Mouse (Mus musculus): ENCODE results near the gene Oxtr. TPM values are rescaled to one million over a fixed set of nuclear protein-coding genes. Genes with fewer than 3 reads are reported as not detected.
A peak's percentile ranks its signal among the peaks of the same experiment; 100 is the strongest.

Oxtr gene
- polyA plus RNA-seq, 1 experiment from 2014 or later, result 0.02 TPM

- TF ChIP-seq CTCF (IDR thresholded peaks at IDR 0.05; ENCODE audit: low read depth), result no peak
- TF ChIP-seq EP300 (IDR thresholded peaks at IDR 0.05; ENCODE audit: low read depth), result no peak
- ATAC-seq, result no peak
- H3K36me3 ChIP-seq (replicated peaks; ENCODE audit: insufficient read depth, low read length), result no peaks in the 10 kb centered on the region
- no peaks in the 10 kb centered on the region for H3K9me3 ChIP-seq (ENCODE audit: low read length)
- H3K27me3 ChIP-seq (ENCODE audit: insufficient read depth, low read length), result peaks cover 31% of the 10 kb centered on the region
- no peak for DNase-seq
- H3K27ac ChIP-seq (ENCODE audit: low read depth), result no peak overlapping the region
- 0 out of 2 replicates have a peak, but pooled peaks cover 3% of the 10 kb centered on the region for H3K4me1 ChIP-seq (ENCODE audit: insufficient read depth)
- 79% methylated on average over 6 of the region's 6 CpGs for WGBS (ENCODE audit: insufficient replicate concordance)
- no peak overlapping the region for H3K9ac ChIP-seq (replicated peaks)
- no peak overlapping the region for H3K4me3 ChIP-seq (ENCODE audit: low read depth, low read length)
- H3K4me2 ChIP-seq (ENCODE audit: low read depth, low read length), result no peak overlapping the region
Measured at GRCm38 (mm10) chr6:112492656-112493055, 2.9 kb upstream of the Oxtr start.

GRCm38 (mm10) chr6:112491521-112491920 is 1.8 kb upstream of the Oxtr start:
- no peak overlapping the region for H3K9ac ChIP-seq (replicated peaks)
- H3K4me3 ChIP-seq (ENCODE audit: low read depth, low read length), result no peak overlapping the region
- H3K27me3 ChIP-seq (ENCODE audit: insufficient read depth, low read length), result peaks cover 37% of the 10 kb centered on the region
- TF ChIP-seq CTCF (IDR thresholded peaks at IDR 0.05; ENCODE audit: low read depth), result no peak
- TF ChIP-seq EP300 (IDR thresholded peaks at IDR 0.05; ENCODE audit: low read depth), result no peak
- H3K27ac ChIP-seq (ENCODE audit: low read depth), result no peak overlapping the region
- no peak for DNase-seq
- ATAC-seq, result no peak
- H3K9me3 ChIP-seq (ENCODE audit: low read length), result no peaks in the 10 kb centered on the region
- H3K4me1 ChIP-seq (ENCODE audit: insufficient read depth), result 0 out of 2 replicates have a peak, but pooled peaks cover 3% of the 10 kb centered on the region
- H3K36me3 ChIP-seq (replicated peaks; ENCODE audit: insufficient read depth, low read length), result no peaks in the 10 kb centered on the region
- WGBS (ENCODE audit: insufficient replicate concordance), result 75% methylated on average over 8 of the region's 8 CpGs
- H3K4me2 ChIP-seq (ENCODE audit: low read depth, low read length), result no peak overlapping the region

- H3K9me3 ChIP-seq (ENCODE audit: low read length), result no peaks in the 10 kb centered on the region
- H3K9ac ChIP-seq (replicated peaks), result no peak overlapping the region
- peak; percentile 83 for DNase-seq
- 3% methylated on average over 35 of the region's 35 CpGs for WGBS (ENCODE audit: insufficient replicate concordance)
- peak; percentile 76 for ATAC-seq
- H3K4me2 ChIP-seq (ENCODE audit: low read depth, low read length), result peak overlapping the region; percentile 59
- H3K4me1 ChIP-seq (ENCODE audit: insufficient read depth), result 0 out of 2 replicates have a peak, but pooled peaks cover 3% of the 10 kb centered on the region
- no peaks in the 10 kb centered on the region for H3K36me3 ChIP-seq (replicated peaks; ENCODE audit: insufficient read depth, low read length)
- peaks cover 40% of the 10 kb centered on the region for H3K27me3 ChIP-seq (ENCODE audit: insufficient read depth, low read length)
- no peak for TF ChIP-seq EP300 (IDR thresholded peaks at IDR 0.05; ENCODE audit: low read depth)
- peak; percentile 93 for TF ChIP-seq CTCF (IDR thresholded peaks at IDR 0.05; ENCODE audit: low read depth)
- H3K27ac ChIP-seq (ENCODE audit: low read depth), result no peak overlapping the region
- peak overlapping the region; percentile 21 for H3K4me3 ChIP-seq (ENCODE audit: low read depth, low read length)
Measured at GRCm38 (mm10) chr6:112490625-112491242, 991 bp upstream of the Oxtr start.

GRCm38 (mm10) chr6:112489181-112489909 is 398 bp downstream of the Oxtr start:
- Histone ChIP-seq H3K9me3 (ENCODE audit: low read length) (no peaks in the 10 kb centered on the region), H3K27me3 (ENCODE audit: insufficient read depth, low read length) (peaks cover 43% of the 10 kb centered on the region), H3K27ac (ENCODE audit: low read depth) (no peak overlapping the region), H3K36me3 (replicated peaks; ENCODE audit: insufficient read depth, low read length) (no peaks in the 10 kb centered on the region), H3K4me1 (ENCODE audit: insufficient read depth) (0 out of 2 replicates have a peak, but pooled peaks cover 3% of the 10 kb centered on the region), H3K4me2 (ENCODE audit: low read depth, low read length) (peak overlapping the region; percentile 9; the same call in 1 of the 2 replicates), H3K4me3 (ENCODE audit: low read depth, low read length) (peak overlapping the region; percentile 17; the same call in 1 of the 2 replicates), H3K9ac (replicated peaks) (no peak overlapping the region)
- DNase-seq (no peak), ATAC-seq (peak; percentile 19; the same call in 1 of the 2 replicates)
- 5% methylated on average over 72 of the region's 72 CpGs for WGBS (ENCODE audit: insufficient replicate concordance)
- TF ChIP-seq EP300 (IDR thresholded peaks at IDR 0.05; ENCODE audit: low read depth), result no peak
- no peak for TF ChIP-seq CTCF (IDR thresholded peaks at IDR 0.05; ENCODE audit: low read depth)

- peaks cover 43% of the 10 kb centered on the region for H3K27me3 ChIP-seq (ENCODE audit: insufficient read depth, low read length)
- H3K9me3 ChIP-seq (ENCODE audit: low read length), result no peaks in the 10 kb centered on the region
- H3K36me3 ChIP-seq (replicated peaks; ENCODE audit: insufficient read depth, low read length), result no peaks in the 10 kb centered on the region
- DNase-seq (no peak), ATAC-seq (no peak)
- WGBS (ENCODE audit: insufficient replicate concordance), result 28% methylated on average over 24 of the region's 24 CpGs
- H3K27ac ChIP-seq (ENCODE audit: low read depth), result no peak overlapping the region
- no peak for TF ChIP-seq CTCF (IDR thresholded peaks at IDR 0.05; ENCODE audit: low read depth)
- no peak for TF ChIP-seq EP300 (IDR thresholded peaks at IDR 0.05; ENCODE audit: low read depth)
- H3K4me1 ChIP-seq (ENCODE audit: insufficient read depth), result 0 out of 2 replicates have a peak, but pooled peaks cover 3% of the 10 kb centered on the region
- no peak overlapping the region for H3K9ac ChIP-seq (replicated peaks)
- H3K4me2 ChIP-seq (ENCODE audit: low read depth, low read length), result no peak overlapping the region; the same call in 1 of the 2 replicates
- H3K4me3 ChIP-seq (ENCODE audit: low read depth, low read length), result 0 out of 2 replicates have a peak overlapping the region, but pooled peaks have one; percentile 17
Measured at GRCm38 (mm10) chr6:112488821-112489180, 942 bp downstream of the Oxtr start.

GRCm38 (mm10) chr6:112487993-112488392 is 1.8 kb downstream of the Oxtr start:
- Histone ChIP-seq H3K27ac (ENCODE audit: low read depth) (no peak overlapping the region), H3K4me3 (ENCODE audit: low read depth, low read length) (no peak overlapping the region), H3K9me3 (ENCODE audit: low read length) (no peaks in the 10 kb centered on the region), H3K4me1 (ENCODE audit: insufficient read depth) (0 out of 2 replicates have a peak, but pooled peaks cover 3% of the 10 kb centered on the region), H3K27me3 (ENCODE audit: insufficient read depth, low read length) (peaks cover 43% of the 10 kb centered on the region), H3K4me2 (ENCODE audit: low read depth, low read length) (no peak overlapping the region), H3K9ac (replicated peaks) (no peak overlapping the region), H3K36me3 (replicated peaks; ENCODE audit: insufficient read depth, low read length) (no peaks in the 10 kb centered on the region)
- no peak for ATAC-seq
- DNase-seq, result no peak
- 69% methylated on average over 5 of the region's 5 CpGs for WGBS (ENCODE audit: insufficient replicate concordance)
- TF ChIP-seq CTCF (IDR thresholded peaks at IDR 0.05; ENCODE audit: low read depth) (no peak), EP300 (IDR thresholded peaks at IDR 0.05; ENCODE audit: low read depth) (no peak)

All from liver, postnatal 0 days (tissue).